Mouse (Mus musculus) ES-E14 (cell line): ENCODE measurements around the gene Sh3kbp1. TPM values are rescaled to one million over a fixed set of nuclear protein-coding genes. Genes with fewer than 3 reads are reported as not detected.

Experiments used
- DNase-seq: peaks from one replicate; pipeline ENCODE4 v3.0.0-alpha.2; 2013; ENCODE audit warnings: low read depth, low spot score
- H3K27ac ChIP-seq: 2 replicates; pipeline ENCODE4 v1.5.1; 2012; ENCODE audit warnings: low read depth, mild to moderate bottlenecking, low read length, moderate library complexity, mixed read lengths; ENCODE audit not compliant: poor library complexity, insufficient read depth, severe bottlenecking
- H3K36me3 ChIP-seq: 2 replicates; pipeline ENCODE4 v1.6.1; 2012; ENCODE audit warnings: mild to moderate bottlenecking, low read length, moderate library complexity, mixed read lengths; ENCODE audit not compliant: control insufficient read depth, poor library complexity, insufficient read depth, severe bottlenecking
- H3K4me1 ChIP-seq, 2 experiments: fragments of 150-350 bp in 1 of 2; sonication (generic) in 1 of 2; 2 replicates each; pipeline ENCODE4 v1.6.1; 2012; ENCODE audit warnings: low read length in 2 of 2, mild to moderate bottlenecking in 1 of 2, mixed read lengths in 1 of 2; ENCODE audit not compliant: control insufficient read depth in 2 of 2, insufficient read depth in 2 of 2, poor library complexity in 1 of 2
- H3K4me3 ChIP-seq, 2 experiments: fragments of 150-350 bp in 1 of 2; sonication (generic) in 1 of 2; 2 replicates each; pipeline ENCODE4 v1.5.1; 2012; ENCODE audit warnings: low read length in 2 of 2, low read depth in 1 of 2, mild to moderate bottlenecking in 1 of 2, mixed read lengths in 1 of 2; ENCODE audit not compliant: insufficient read depth in 1 of 2, poor library complexity in 1 of 2, severe bottlenecking in 1 of 2
- H3K9ac ChIP-seq: 2 replicates; pipeline ENCODE4 v1.6.1; 2012; ENCODE audit warnings: low read depth, mild to moderate bottlenecking, low read length, mixed read lengths; ENCODE audit not compliant: poor library complexity, insufficient read depth, severe bottlenecking
- H3K9me3 ChIP-seq: fragments of 150-350 bp; sonication (generic); 2 replicates; pipeline ENCODE4 v1.6.1; 2012; ENCODE audit warnings: low read depth, mild to moderate bottlenecking, low read length; ENCODE audit not compliant: control insufficient read depth, insufficient read depth
- CHD2 ChIP-seq: IDR thresholded peaks from 2 replicates; pipeline ENCODE4 v1.6.1; 2014; ENCODE audit warnings: mild to moderate bottlenecking, low read depth, low read length, inconsistent platforms
- HCFC1 ChIP-seq: IDR thresholded peaks from 2 replicates; pipeline ENCODE4 v1.6.1; 2012; ENCODE audit warnings: low read length, inconsistent platforms, borderline replicate concordance; ENCODE audit not compliant: insufficient read depth
- MAFK ChIP-seq: IDR thresholded peaks from 2 replicates; pipeline ENCODE4 v1.6.1; 2014; ENCODE audit warnings: mild to moderate bottlenecking, low read depth, low read length, inconsistent platforms; ENCODE audit not compliant: insufficient read depth
- ZC3H11A ChIP-seq: IDR thresholded peaks from 2 replicates; pipeline ENCODE4 v1.6.1; 2012; ENCODE audit warnings: low read depth, mild to moderate bottlenecking, inconsistent platforms, low read length, borderline replicate concordance
- ZNF384 ChIP-seq: IDR thresholded peaks from 2 replicates; pipeline ENCODE4 v1.6.1; 2012; ENCODE audit warnings: low read depth, low read length, inconsistent platforms
- in situ Hi-C, 2 experiments: fragments of 600-800 bp; cut with MboI; formaldehyde crosslinking; loops; one replicate each; pipeline ENCODE4 v1.15.1; 2025; ENCODE audit warnings: low sequenced_read_pairs in 2 of 2, inconsistent platforms in 1 of 2; ENCODE audit not compliant: unreplicated experiment in 2 of 2
- total RNA-seq: library from RNA; depleted of rRNA; stranded (reverse); fragments of 300-350 nt; gene quantifications from 2 replicates; pipeline ENCODE4 v1.2.3, GENCODE M21; 2012

The Sh3kbp1 gene
- total RNA-seq, 1 experiment: 8.5 TPM

GRCm38 (mm10) chrX:159963273-159963672 lies 336.2 kb downstream of the Sh3kbp1 start:
- Histone ChIP-seq H3K9ac (no peak overlapping the region), H3K9me3 (no peaks in the 10 kb centered on the region), H3K36me3 (no peaks in the 10 kb centered on the region), H3K4me1 (no peaks in the 10 kb centered on the region), H3K27ac (no peak overlapping the region), H3K4me3 (no peak overlapping the region)
- DNase-seq: peak; percentile 41
- 0 out of 2 replicates have a peak, but pooled peaks have one; percentile 25 for TF ChIP-seq ZC3H11A
- TF ChIP-seq HCFC1: no peak
- in situ Hi-C loops: loop anchor here in 1 of 2 experiments (25.0 kb wide), 1 partner anchor 326 kb away; the partner anchor contains the start of gene Sh3kbp1

DNA sequence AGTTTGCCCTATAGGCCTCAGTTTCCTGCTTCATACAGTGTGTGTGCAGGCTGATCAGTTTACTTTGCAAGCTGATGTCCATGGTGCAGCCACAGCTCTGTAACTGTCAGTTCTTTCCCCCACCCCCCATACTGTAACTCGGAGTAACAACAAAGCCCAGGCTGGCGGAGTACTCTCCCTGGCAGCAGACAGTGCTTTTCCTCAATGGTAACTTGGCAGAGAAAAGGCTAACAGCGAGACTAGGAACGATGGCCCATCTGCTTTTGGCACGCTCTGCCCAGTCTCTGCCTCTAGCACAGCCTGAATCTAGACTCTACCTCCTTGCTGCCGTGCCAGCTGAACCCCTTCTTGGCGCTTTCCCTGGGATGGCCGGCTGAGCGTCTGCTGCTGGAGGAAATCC lies 336.9 kb downstream of the Sh3kbp1 start:
- H3K4me3 ChIP-seq: no peak overlapping the region
- no peak for TF ChIP-seq HCFC1
- TF ChIP-seq CHD2: no peak
- TF ChIP-seq ZNF384: no peak
- TF ChIP-seq ZC3H11A: no peak
- TF ChIP-seq MAFK: no peak
- no peaks in the 10 kb centered on the region for H3K4me1 ChIP-seq
- no peaks in the 10 kb centered on the region for H3K9me3 ChIP-seq
- H3K27ac ChIP-seq: no peak overlapping the region
- H3K9ac ChIP-seq: no peak overlapping the region
- H3K36me3 ChIP-seq: no peaks in the 10 kb centered on the region
- no peak for DNase-seq
- in situ Hi-C loops: loop anchor here in 1 of 2 experiments (25.0 kb wide), 1 partner anchor 327 kb away; the partner anchor contains the start of gene Sh3kbp1

- in situ Hi-C loops: loop anchor here in 1 of 2 experiments (25.0 kb wide), 1 partner anchor 332 kb away; the partner anchor contains the start of gene Sh3kbp1
- TF ChIP-seq ZC3H11A (no peak), MAFK (no peak), HCFC1 (no peak), ZNF384 (no peak), CHD2 (no peak)
- DNase-seq: no peak
- Histone ChIP-seq H3K9me3 (no peaks in the 10 kb centered on the region), H3K4me1 (no peaks in the 10 kb centered on the region), H3K9ac (no peak overlapping the region), H3K27ac (no peak overlapping the region), H3K4me3 (no peak overlapping the region), H3K36me3 (no peaks in the 10 kb centered on the region)
These were observed 342.0 kb downstream of the Sh3kbp1 start for GRCm38 (mm10) chrX:159969025-159969424.

GRCm38 (mm10) chrX:159971091-159971779 lies 344.2 kb downstream of the Sh3kbp1 start:
- Histone ChIP-seq H3K36me3 (no peaks in the 10 kb centered on the region), H3K27ac (no peak overlapping the region), H3K9me3 (no peaks in the 10 kb centered on the region), H3K4me1 (no peaks in the 10 kb centered on the region), H3K4me3 (no peak overlapping the region), H3K9ac (no peak overlapping the region)
- in situ Hi-C loops: loop anchor here (10.0 to 25.0 kb wide), 2 partner anchors 144 to 334 kb away; partner anchors contain the start of gene Sh3kbp1 (in 1 of the 2)
- DNase-seq: no peak
- TF ChIP-seq HCFC1: no peak
- TF ChIP-seq MAFK: no peak
- TF ChIP-seq CHD2: no peak
- no peak for TF ChIP-seq ZC3H11A
- TF ChIP-seq ZNF384: no peak

- peak; percentile 47 for DNase-seq
- Histone ChIP-seq H3K27ac (no peak overlapping the region), H3K4me3 (no peak overlapping the region), H3K36me3 (no peaks in the 10 kb centered on the region), H3K9me3 (no peaks in the 10 kb centered on the region), H3K9ac (no peak overlapping the region), H3K4me1 (no peaks in the 10 kb centered on the region)
- TF ChIP-seq ZNF384: no peak
- peak; percentile 60; the same call in 1 of the 2 replicates for TF ChIP-seq ZC3H11A
- in situ Hi-C loops: loop anchor here (10.0 to 25.0 kb wide), 2 partner anchors 141 to 336 kb away; partner anchors contain the start of gene Sh3kbp1 (in 1 of the 2)
These were observed 346.7 kb downstream of the Sh3kbp1 start for GRCm38 (mm10) chrX:159973730-159974129.
